Mouse (Mus musculus): ENCODE results near the gene Manea. TPM values are rescaled to one million over a fixed set of nuclear protein-coding genes. Genes with fewer than 3 reads are reported as not detected.
"Not testable (repeated sequence)": the region's sequence is repeated elsewhere in the genome, so short reads cannot be mapped to it uniquely, and the experiment has no call there.

Manea gene
- polyA plus RNA-seq, 1 experiment from 2014 or later, result 18.3 TPM

DNA sequence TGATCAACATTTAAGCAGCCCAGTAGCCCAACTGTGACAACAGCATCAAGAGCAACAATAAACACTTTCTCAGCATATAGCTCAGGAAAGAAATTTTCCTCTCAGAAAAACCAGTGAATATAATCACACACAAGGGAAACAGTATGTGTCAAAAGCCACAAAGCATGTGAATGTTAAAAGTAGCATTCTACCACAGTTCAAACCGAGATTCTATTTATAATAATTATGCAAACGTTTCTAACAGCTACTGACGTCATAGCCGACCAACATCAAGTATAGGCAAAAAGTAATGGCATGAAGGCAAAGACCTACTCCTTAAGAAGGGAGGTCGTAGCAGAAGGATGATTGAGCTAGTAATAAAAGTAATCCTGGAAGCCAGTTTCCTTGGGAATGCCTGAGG, 8.1 kb downstream of the Manea start:
- H3K9me3 ChIP-seq (ENCODE audit: control insufficient read depth, low read length), result no peaks in the 10 kb centered on the region
- peaks cover 21% of the 10 kb centered on the region for H3K36me3 ChIP-seq (ENCODE audit: control insufficient read depth, insufficient read depth, low read length)
- no peak overlapping the region for H3K4me2 ChIP-seq (ENCODE audit: low read length)
- H3K27me3 ChIP-seq (ENCODE audit: control insufficient read depth, insufficient read depth, low read length), result no peaks in the 10 kb centered on the region
- ATAC-seq (ENCODE audit: insufficient number of reproducible peaks, insufficient read depth, low FRiP score, low read depth), result no peak
- H3K9ac ChIP-seq (ENCODE audit: low read length), result no peak overlapping the region
- no peaks in the 10 kb centered on the region for H3K4me1 ChIP-seq (ENCODE audit: control insufficient read depth in 2 of 2, insufficient read depth in 2 of 2, low read length in 2 of 2)
- H3K27ac ChIP-seq (replicated peaks in 1 of 2; ENCODE audit: control insufficient read depth in 1 of 2, insufficient read depth in 1 of 2, low read depth in 2 of 2, low read length in 2 of 2), result no peak overlapping the region
- no peak overlapping the region for H3K4me3 ChIP-seq (ENCODE audit: control insufficient read depth in 1 of 2, insufficient read depth in 1 of 2, low read depth in 1 of 2, low read length in 2 of 2)
- 76% methylated on average over 5 of the region's 5 CpGs for WGBS

- 89% methylated on average over 5 of the region's 5 CpGs for WGBS
Observed at GRCm38 (mm10) chr4:26336563-26336962, 10.1 kb downstream of the Manea start.

DNA sequence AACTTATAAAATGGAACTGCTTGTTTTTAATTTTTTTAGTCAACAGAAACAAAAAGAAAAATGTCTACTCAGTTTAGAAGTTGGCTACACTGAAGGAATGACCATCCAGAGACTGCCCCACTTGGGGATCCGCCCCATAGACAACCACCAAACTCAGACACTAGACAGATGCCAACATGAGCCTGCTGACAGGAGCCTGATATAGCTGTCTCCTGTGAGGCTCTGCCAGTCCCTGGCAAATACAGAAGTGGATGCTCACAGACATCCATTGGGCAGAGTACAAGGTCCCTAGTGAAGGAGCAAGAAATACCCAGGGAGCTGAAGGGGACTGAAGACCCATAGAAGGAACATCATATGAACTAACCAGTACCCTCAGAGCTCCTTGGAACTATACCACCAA, 42.0 kb downstream of the Manea start:
- H3K36me3 ChIP-seq (ENCODE audit: control insufficient read depth, insufficient read depth, low read length); H3K4me3 ChIP-seq (ENCODE audit: control insufficient read depth in 1 of 2, insufficient read depth in 1 of 2, low read depth in 1 of 2, low read length in 2 of 2); H3K4me2 ChIP-seq (ENCODE audit: low read length); H3K27me3 ChIP-seq (ENCODE audit: control insufficient read depth, insufficient read depth, low read length); H3K27ac ChIP-seq (replicated peaks in 1 of 2; ENCODE audit: control insufficient read depth in 1 of 2, insufficient read depth in 1 of 2, low read depth in 2 of 2, low read length in 2 of 2); H3K9ac ChIP-seq (ENCODE audit: low read length); ATAC-seq (ENCODE audit: insufficient number of reproducible peaks, insufficient read depth, low FRiP score, low read depth); H3K4me1 ChIP-seq (ENCODE audit: control insufficient read depth in 2 of 2, insufficient read depth in 2 of 2, low read length in 2 of 2); H3K9me3 ChIP-seq (ENCODE audit: control insufficient read depth, low read length): not testable (repeated sequence)
- 67% methylated on average over 1 of the region's 1 CpGs for WGBS

More at GRCm38 (mm10) chr4:26336563-26336962, 10.1 kb downstream of the Manea start:
- no peaks in the 10 kb centered on the region for H3K27me3 ChIP-seq (ENCODE audit: control insufficient read depth, insufficient read depth, low read length)
- ATAC-seq (ENCODE audit: insufficient number of reproducible peaks, insufficient read depth, low FRiP score, low read depth), result no peak
- H3K9ac ChIP-seq (ENCODE audit: low read length), result no peak overlapping the region
- no peak overlapping the region for H3K4me3 ChIP-seq (ENCODE audit: control insufficient read depth in 1 of 2, insufficient read depth in 1 of 2, low read depth in 1 of 2, low read length in 2 of 2)
- H3K9me3 ChIP-seq (ENCODE audit: control insufficient read depth, low read length), result no peaks in the 10 kb centered on the region
- H3K36me3 ChIP-seq (ENCODE audit: control insufficient read depth, insufficient read depth, low read length), result peaks cover 21% of the 10 kb centered on the region
- H3K27ac ChIP-seq (replicated peaks in 1 of 2; ENCODE audit: control insufficient read depth in 1 of 2, insufficient read depth in 1 of 2, low read depth in 2 of 2, low read length in 2 of 2), result no peak overlapping the region
- no peaks in the 10 kb centered on the region for H3K4me1 ChIP-seq (ENCODE audit: control insufficient read depth in 2 of 2, insufficient read depth in 2 of 2, low read length in 2 of 2)
- no peak overlapping the region for H3K4me2 ChIP-seq (ENCODE audit: low read length)

DNA sequence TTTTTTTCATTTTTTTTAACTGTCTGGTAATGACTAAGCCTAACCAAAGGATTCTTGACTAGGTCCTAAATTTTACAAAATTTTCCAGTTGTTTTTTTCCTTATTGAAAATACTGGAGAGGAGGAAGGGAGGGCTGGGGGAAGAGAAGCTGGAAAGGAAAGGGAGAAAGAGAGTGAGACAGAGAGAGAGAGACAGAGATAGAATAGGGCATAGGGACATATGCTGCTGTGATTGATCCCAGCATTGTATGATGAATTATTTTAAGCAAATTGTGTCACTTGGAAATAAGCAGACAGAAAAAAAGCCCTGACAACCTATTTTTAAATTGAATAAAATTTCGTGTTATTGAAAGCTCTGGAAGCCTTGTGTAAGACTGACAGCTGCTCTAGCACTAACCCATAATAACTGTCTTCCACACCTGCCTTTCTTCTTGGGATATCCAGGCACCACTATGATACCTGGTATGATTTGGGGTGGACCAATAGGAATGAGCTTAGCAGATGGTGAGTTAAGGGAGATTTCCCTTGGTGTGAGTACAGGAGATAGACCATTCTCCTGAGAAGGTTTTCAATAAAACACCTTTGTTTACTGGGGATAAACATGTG, 69.5 kb downstream of the Manea start:
- Histone ChIP-seq H3K27ac (replicated peaks in 1 of 2; ENCODE audit: control insufficient read depth in 1 of 2, insufficient read depth in 1 of 2, low read depth in 2 of 2, low read length in 2 of 2) (no peak overlapping the region), H3K4me3 (ENCODE audit: control insufficient read depth in 1 of 2, insufficient read depth in 1 of 2, low read depth in 1 of 2, low read length in 2 of 2) (no peak overlapping the region), H3K36me3 (ENCODE audit: control insufficient read depth, insufficient read depth, low read length) (no peaks in the 10 kb centered on the region), H3K27me3 (ENCODE audit: control insufficient read depth, insufficient read depth, low read length) (no peaks in the 10 kb centered on the region), H3K9ac (ENCODE audit: low read length) (no peak overlapping the region), H3K4me2 (ENCODE audit: low read length) (no peak overlapping the region), H3K9me3 (ENCODE audit: control insufficient read depth, low read length) (no peaks in the 10 kb centered on the region), H3K4me1 (ENCODE audit: control insufficient read depth in 2 of 2, insufficient read depth in 2 of 2, low read length in 2 of 2) (peaks cover 0 to 4% of the 10 kb centered on the region in 2 experiments; a peak in 1 of 4 replicates)
- WGBS, result 39% methylated on average over 1 of the region's 1 CpGs
- no peak for ATAC-seq (ENCODE audit: insufficient number of reproducible peaks, insufficient read depth, low FRiP score, low read depth)

GRCm38 (mm10) chr4:26276264-26276663, 70.4 kb downstream of the Manea start:
- no peak overlapping the region for H3K4me3 ChIP-seq (ENCODE audit: control insufficient read depth in 1 of 2, insufficient read depth in 1 of 2, low read depth in 1 of 2, low read length in 2 of 2)
- no peak overlapping the region for H3K27ac ChIP-seq (replicated peaks in 1 of 2; ENCODE audit: control insufficient read depth in 1 of 2, insufficient read depth in 1 of 2, low read depth in 2 of 2, low read length in 2 of 2)
- no peaks in the 10 kb centered on the region for H3K36me3 ChIP-seq (ENCODE audit: control insufficient read depth, insufficient read depth, low read length)
- H3K9ac ChIP-seq (ENCODE audit: low read length), result no peak overlapping the region
- no peak for ATAC-seq (ENCODE audit: insufficient number of reproducible peaks, insufficient read depth, low FRiP score, low read depth)
- H3K4me1 ChIP-seq (ENCODE audit: control insufficient read depth in 2 of 2, insufficient read depth in 2 of 2, low read length in 2 of 2), result peaks cover 0 to 4% of the 10 kb centered on the region in 2 experiments; a peak in 1 of 4 replicates
- H3K4me2 ChIP-seq (ENCODE audit: low read length), result no peak overlapping the region
- no peaks in the 10 kb centered on the region for H3K27me3 ChIP-seq (ENCODE audit: control insufficient read depth, insufficient read depth, low read length)
- H3K9me3 ChIP-seq (ENCODE audit: control insufficient read depth, low read length), result no peaks in the 10 kb centered on the region

- WGBS, result 36% methylated on average over 2 of the region's 2 CpGs
- H3K27ac ChIP-seq (replicated peaks in 1 of 2; ENCODE audit: control insufficient read depth in 1 of 2, insufficient read depth in 1 of 2, low read depth in 2 of 2, low read length in 2 of 2), result no peak overlapping the region
Observed at GRCm38 (mm10) chr4:26275769-26276168, 70.9 kb downstream of the Manea start.

More at GRCm38 (mm10) chr4:26275769-26276168, 70.9 kb downstream of the Manea start:
- ATAC-seq (ENCODE audit: insufficient number of reproducible peaks, insufficient read depth, low FRiP score, low read depth), result no peak
- no peaks in the 10 kb centered on the region for H3K9me3 ChIP-seq (ENCODE audit: control insufficient read depth, low read length)
- H3K4me2 ChIP-seq (ENCODE audit: low read length), result no peak overlapping the region
- H3K4me1 ChIP-seq (ENCODE audit: control insufficient read depth in 2 of 2, insufficient read depth in 2 of 2, low read length in 2 of 2), result peaks cover 0 to 4% of the 10 kb centered on the region in 2 experiments; a peak in 1 of 4 replicates
- H3K27me3 ChIP-seq (ENCODE audit: control insufficient read depth, insufficient read depth, low read length), result no peaks in the 10 kb centered on the region
- no peaks in the 10 kb centered on the region for H3K36me3 ChIP-seq (ENCODE audit: control insufficient read depth, insufficient read depth, low read length)
- H3K9ac ChIP-seq (ENCODE audit: low read length), result no peak overlapping the region
- no peak overlapping the region for H3K4me3 ChIP-seq (ENCODE audit: control insufficient read depth in 1 of 2, insufficient read depth in 1 of 2, low read depth in 1 of 2, low read length in 2 of 2)

All from heart, embryonic 14.5 days (tissue).